Mouse (Mus musculus) heart, adult 2 months (tissue): ENCODE results near the gene B3gnt2. TPM values are rescaled to one million over a fixed set of nuclear protein-coding genes. Genes with fewer than 3 reads are reported as not detected.

Experiments
- DNase-seq, 2 experiments: peaks; one replicate each; pipeline ENCODE4 v3.0.0; 2021
- H3K27ac ChIP-seq: fragments of 200-600 bp; 2 replicates; pipeline ENCODE4 v1.8.1; 2022
- H3K27me3 ChIP-seq: fragments of 200-500 bp; 2 replicates; pipeline ENCODE4 v1.6.1; 2012; ENCODE audit warnings: mild to moderate bottlenecking, low read length, inconsistent platforms, mixed read lengths; ENCODE audit not compliant: control insufficient read depth, insufficient read depth
- H3K36me3 ChIP-seq: fragments of 200-500 bp; 2 replicates; pipeline ENCODE4 v1.6.1; 2012; ENCODE audit warnings: low read length, inconsistent platforms; ENCODE audit not compliant: control insufficient read depth, insufficient read depth
- H3K4me1 ChIP-seq: fragments of 200-500 bp; 2 replicates; pipeline ENCODE4 v1.6.1; 2011; ENCODE audit warnings: low read length; ENCODE audit not compliant: control insufficient read depth, insufficient read depth
- H3K4me3 ChIP-seq: fragments of 200-600 bp; 2 replicates; pipeline ENCODE4 v1.8.1; 2022
- H3K79me2 ChIP-seq: fragments of 200-500 bp; replicated peaks from 2 replicates; pipeline ENCODE4 v1.6.1; 2012; ENCODE audit warnings: mild to moderate bottlenecking, inconsistent platforms, low read length, moderate library complexity, mixed read lengths; ENCODE audit not compliant: control insufficient read depth, insufficient read depth
- H3K9ac ChIP-seq: fragments of 200-500 bp; 2 replicates; pipeline ENCODE4 v1.6.1; 2012; ENCODE audit warnings: low read depth, mild to moderate bottlenecking, control low read depth, inconsistent platforms, low read length, mixed read lengths
- CTCF ChIP-seq: fragments of 200-600 bp; IDR thresholded peaks from 2 replicates; pipeline ENCODE4 v1.8.1; 2022; ENCODE audit warnings: antibody characterized with exemption, mild to moderate bottlenecking, moderate library complexity
- EP300 ChIP-seq: fragments of 200-500 bp; IDR thresholded peaks from 2 replicates; pipeline ENCODE4 v1.6.1; 2011; ENCODE audit warnings: low read depth, low read length, control low read depth; ENCODE audit not compliant: insufficient read depth
- POLR2A ChIP-seq: fragments of 200-500 bp; IDR thresholded peaks from 2 replicates; pipeline ENCODE4 v1.6.1; 2011; ENCODE audit warnings: mild to moderate bottlenecking, low read depth, low read length, control low read depth; ENCODE audit not compliant: insufficient read depth
- whole genome bisulfite sequencing: fragments of 180-500 bp; shearing (Covaris S2); methylation state at CpG from one replicate; pipeline ENCODE4 v1.1.7; 2018; 5-methylcytosine and 5-hydroxymethylcytosine counted together
- intact Hi-C: fragments of 180-260 bp; cut with DNase I; formaldehyde crosslinking; loops from one replicate; pipeline ENCODE4 v1.15.1; 2025
- polyA plus RNA-seq: library from polyadenylated mRNA; depleted of rRNA; stranded (reverse); fragments of >200 nt; gene quantifications from 2 replicates; pipeline ENCODE4 v1.2.3, GENCODE M21; 2012
- total RNA-seq, 2 experiments: library from RNA; stranded (reverse); gene quantifications; 2 replicates each; pipeline ENCODE4 v1.2.3; 2021

Gene B3gnt2
- total and polyA plus RNA-seq, 3 experiments = 3.5 to 6.2 (median 5.7) TPM

GRCm38 (mm10) chr11:22787833-22788232 is 72.9 kb downstream of the B3gnt2 start:
- Histone ChIP-seq H3K79me2 (no peaks in the 10 kb centered on the region), H3K4me3 (no peak overlapping the region), H3K9ac (no peak overlapping the region), H3K4me1 (no peaks in the 10 kb centered on the region), H3K27ac (no peak overlapping the region), H3K27me3 (no peaks in the 10 kb centered on the region), H3K36me3 (no peaks in the 10 kb centered on the region)
- no peak for TF ChIP-seq CTCF
- intact Hi-C loops = no loop called here
- WGBS = 88% methylated on average over 2 of the region's 2 CpGs
- DNase-seq = no peak

GRCm38 (mm10) chr11:22784477-22784876 is 76.3 kb downstream of the B3gnt2 start:
- WGBS = 84% methylated on average over 3 of the region's 3 CpGs
- TF ChIP-seq EP300 (no peak), CTCF (no peak), POLR2A (no peak)
- H3K36me3 ChIP-seq = no peaks in the 10 kb centered on the region
- no peak overlapping the region for H3K4me3 ChIP-seq
- H3K27me3 ChIP-seq = no peaks in the 10 kb centered on the region
- no peaks in the 10 kb centered on the region for H3K79me2 ChIP-seq
- no peak for DNase-seq
- H3K27ac ChIP-seq = no peak overlapping the region
- no peak overlapping the region for H3K9ac ChIP-seq
- H3K4me1 ChIP-seq = peaks cover 11% of the 10 kb centered on the region
- intact Hi-C loops = loop anchor here (5.0 kb wide), 2 partner anchors 68 to 188 kb away; partner anchors contain the start of gene Zrsr1

GRCm38 (mm10) chr11:22782705-22783124 is 78.0 kb downstream of the B3gnt2 start:
- peak in 1 of 2 experiments; percentile 54 for DNase-seq
- no peak overlapping the region for H3K4me3 ChIP-seq
- intact Hi-C loops = loop anchor here (5.0 kb wide), 2 partner anchors 70 to 190 kb away; partner anchors contain the start of gene Zrsr1
- WGBS = 59% methylated on average over 13 of the region's 13 CpGs
- TF ChIP-seq EP300 = no peak
- TF ChIP-seq CTCF = no peak
- TF ChIP-seq POLR2A = no peak
- no peaks in the 10 kb centered on the region for H3K36me3 ChIP-seq
- no peak overlapping the region for H3K27ac ChIP-seq
- H3K79me2 ChIP-seq = no peaks in the 10 kb centered on the region
- peaks cover 11% of the 10 kb centered on the region for H3K4me1 ChIP-seq
- H3K9ac ChIP-seq = no peak overlapping the region
- H3K27me3 ChIP-seq = no peaks in the 10 kb centered on the region

GRCm38 (mm10) chr11:22781190-22781589 is 79.6 kb downstream of the B3gnt2 start:
- no peak for TF ChIP-seq POLR2A
- TF ChIP-seq EP300 = no peak
- no peak for TF ChIP-seq CTCF
- Histone ChIP-seq H3K27ac (peak overlapping the region; percentile 27), H3K27me3 (no peaks in the 10 kb centered on the region), H3K4me3 (no peak overlapping the region), H3K9ac (no peak overlapping the region), H3K36me3 (no peaks in the 10 kb centered on the region), H3K4me1 (peaks cover 11% of the 10 kb centered on the region), H3K79me2 (no peaks in the 10 kb centered on the region)
- DNase-seq = no peak
- intact Hi-C loops = loop anchor here (5.0 kb wide), 2 partner anchors 71 to 191 kb away; partner anchors contain the start of gene Zrsr1

- DNase-seq = no peak
- H3K36me3 ChIP-seq = no peaks in the 10 kb centered on the region
- no peak overlapping the region for H3K9ac ChIP-seq
- H3K27ac ChIP-seq = peak overlapping the region; percentile 62
- H3K4me3 ChIP-seq = no peak overlapping the region
- no peak for TF ChIP-seq CTCF
- TF ChIP-seq EP300 = no peak
- no peak for TF ChIP-seq POLR2A
- 54% methylated on average over 2 of the region's 2 CpGs for WGBS
- no peaks in the 10 kb centered on the region for H3K79me2 ChIP-seq
- H3K4me1 ChIP-seq = peaks cover 11% of the 10 kb centered on the region
- intact Hi-C loops = loop anchor here (5.0 kb wide), 2 partner anchors 72 to 192 kb away; partner anchors contain the start of gene Zrsr1
- no peaks in the 10 kb centered on the region for H3K27me3 ChIP-seq
Observed at GRCm38 (mm10) chr11:22780761-22781160, 80.0 kb downstream of the B3gnt2 start.

- Histone ChIP-seq H3K27me3 (no peaks in the 10 kb centered on the region), H3K27ac (peak overlapping the region; percentile 62), H3K4me3 (no peak overlapping the region), H3K79me2 (no peaks in the 10 kb centered on the region), H3K9ac (no peak overlapping the region), H3K36me3 (no peaks in the 10 kb centered on the region), H3K4me1 (peaks cover 11% of the 10 kb centered on the region)
- 36% methylated on average over 6 of the region's 6 CpGs for WGBS
- intact Hi-C loops = loop anchor here (5.0 kb wide), 2 partner anchors 72 to 192 kb away; partner anchors contain the start of gene Zrsr1
- DNase-seq = no peak
- TF ChIP-seq CTCF = no peak
- TF ChIP-seq EP300 = no peak
- TF ChIP-seq POLR2A = no peak
Observed at GRCm38 (mm10) chr11:22779821-22780551, 80.8 kb downstream of the B3gnt2 start.
